Mouse (Mus musculus) erythroblast, embryonic 14.5 days (primary cell): Measurements from ENCODE around the gene Nptxr.

Experiments
- GATA1 ChIP-seq: IDR thresholded peaks from 2 replicates; pipeline ENCODE4 v1.6.1; 2012; ENCODE audit warnings: low read length, inconsistent platforms, mixed read lengths
- TAL1 ChIP-seq: IDR thresholded peaks from 3 replicates; pipeline ENCODE4 v1.6.1; 2012; ENCODE audit warnings: low read length, inconsistent platforms, mixed read lengths

- no peak for TF ChIP-seq GATA1
- TF ChIP-seq TAL1 = no peak
Measured at GRCm38 (mm10) chr15:79803533-79804351, 824 bp downstream of the Nptxr start.
